Mouse (Mus musculus) spleen, adult 2 months (tissue): ENCODE measurements around the gene Olfr305.

Experiments
- CTCF ChIP-seq: fragments of 200-500 bp; IDR thresholded peaks from 2 replicates; pipeline ENCODE4 v1.5.1; 2011; ENCODE audit warnings: mild to moderate bottlenecking, inconsistent platforms; ENCODE audit not compliant: insufficient read depth, insufficient read length, insufficient replicate concordance; ENCODE audit errors: extremely low read depth
- POLR2A ChIP-seq: fragments of 200-500 bp; IDR thresholded peaks from 2 replicates; pipeline ENCODE4 v1.6.1; 2011; ENCODE audit warnings: low read depth, low read length, inconsistent platforms

DNA sequence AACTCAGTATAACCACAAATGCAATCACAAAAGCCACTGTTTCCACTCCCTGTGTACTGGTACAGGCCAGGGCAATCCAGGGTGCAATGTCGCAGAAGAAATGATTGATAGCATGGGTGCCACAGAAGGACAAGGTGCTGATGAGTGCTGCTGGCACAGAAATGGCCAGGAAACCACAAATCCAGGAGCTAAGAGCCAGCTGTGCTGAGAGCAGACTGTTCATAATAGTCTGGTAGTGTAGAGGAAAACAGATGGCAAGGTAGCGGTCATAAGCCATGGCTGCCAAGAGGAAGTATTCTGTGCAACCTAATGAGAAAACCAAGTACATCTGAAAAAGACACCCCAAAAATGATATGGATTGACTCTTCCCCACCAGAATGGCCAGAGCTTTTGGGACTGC lies 45.4 kb downstream of the Olfr305 start:
- TF ChIP-seq CTCF (no peak), POLR2A (no peak)
